In the genomic region with DNA sequence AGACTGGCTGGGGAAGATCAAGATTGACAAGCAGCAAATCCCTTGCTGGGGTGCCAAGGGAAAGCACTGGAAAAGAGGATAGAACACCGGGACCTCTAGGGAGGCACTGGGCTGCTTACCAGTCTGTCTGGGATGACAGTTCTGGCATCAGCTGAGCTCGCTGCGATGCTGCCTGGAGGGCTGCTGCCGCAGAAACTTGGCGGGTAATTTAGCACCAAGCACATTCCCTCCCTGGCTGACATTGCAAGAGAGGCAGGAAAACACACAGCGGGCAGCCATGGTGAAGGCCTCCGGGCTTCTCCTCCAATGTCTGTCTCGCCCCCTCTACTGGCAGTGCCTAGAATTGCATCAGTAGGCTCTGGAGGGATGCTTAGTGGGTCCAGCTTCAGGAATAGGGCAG, we compare ENCODE assay signal across 8 mouse cellular contexts. TPM values are rescaled to one million over a fixed set of nuclear protein-coding genes. Genes with fewer than 3 reads are reported as not detected.
DNase-seq lines count a peak whose midpoint lies in the region; ATAC-seq and TF ChIP-seq lines count a peak whose summit lies in the region.

No protein-coding gene starts in this region.

- TF ChIP-seq CTCF in brain, embryonic 14.5 days (IDR thresholded peaks at IDR 0.05; ENCODE audit: borderline replicate concordance, extremely low read depth, insufficient read depth, insufficient read length) = peak; percentile 87

- no peaks in the 10 kb centered on the region for H3K36me3 ChIP-seq in heart, embryonic 14.5 days (ENCODE audit: control insufficient read depth, insufficient read depth, low read length)
- H3K36me3 ChIP-seq in liver, embryonic 11.5 days (ENCODE audit: control insufficient read depth, insufficient read depth, low read length) = no peaks in the 10 kb centered on the region
- H3K36me3 ChIP-seq in neural tube, embryonic 11.5 days (ENCODE audit: control insufficient read depth, insufficient read depth, low read length) = no peaks in the 10 kb centered on the region

- no peaks in the 10 kb centered on the region for H3K9me3 ChIP-seq in heart, embryonic 14.5 days (ENCODE audit: control insufficient read depth, low read length)
- no peaks in the 10 kb centered on the region for H3K9me3 ChIP-seq in liver, embryonic 11.5 days (ENCODE audit: control insufficient read depth, low read length)
- H3K9me3 ChIP-seq in neural tube, embryonic 11.5 days (ENCODE audit: control insufficient read depth, low read length) = no peaks in the 10 kb centered on the region

- peak; percentile 21; the same call in 1 of the 2 replicates for ATAC-seq in heart, embryonic 14.5 days (ENCODE audit: insufficient number of reproducible peaks, insufficient read depth, low FRiP score, low read depth)
- peak; percentile 53 for ATAC-seq in liver, embryonic 11.5 days (replicated peaks; ENCODE audit: low FRiP score)
- peak; percentile 61 for ATAC-seq in neural tube, embryonic 11.5 days (ENCODE audit: insufficient read depth, low FRiP score, low TSS enrichment)

- no peak overlapping the region for H3K27ac ChIP-seq in heart, embryonic 14.5 days (replicated peaks in 1 of 2; ENCODE audit: control insufficient read depth in 1 of 2, insufficient read depth in 1 of 2, low read depth in 2 of 2, low read length in 2 of 2)
- H3K27ac ChIP-seq in liver, embryonic 11.5 days (ENCODE audit: low read depth, low read length) = no peak overlapping the region
- no peak overlapping the region for H3K27ac ChIP-seq in neural tube, embryonic 11.5 days (ENCODE audit: low read depth, low read length)

- TF ChIP-seq POLR2A in brain, embryonic 14.5 days (IDR thresholded peaks at IDR 0.05; ENCODE audit: borderline replicate concordance, extremely low read depth, insufficient read depth, insufficient read length, poor library complexity, severe bottlenecking) = no peak

- H3K9ac ChIP-seq in heart, embryonic 14.5 days (ENCODE audit: low read length) = peak overlapping the region; percentile 18; the same call in 1 of the 2 replicates
- H3K9ac ChIP-seq in liver, embryonic 11.5 days (ENCODE audit: low read depth, low read length) = no peak overlapping the region
- no peak overlapping the region for H3K9ac ChIP-seq in neural tube, embryonic 11.5 days (ENCODE audit: low read length)

- H3K4me1 ChIP-seq in heart, embryonic 14.5 days (ENCODE audit: control insufficient read depth in 2 of 2, insufficient read depth in 2 of 2, low read length in 2 of 2) = peaks cover 0 to 6% of the 10 kb centered on the region in 2 experiments; a peak in 2 of 4 replicates
- no peaks in the 10 kb centered on the region for H3K4me1 ChIP-seq in liver, embryonic 11.5 days (replicated peaks; ENCODE audit: control insufficient read depth, insufficient read depth, low read length)
- no peaks in the 10 kb centered on the region for H3K4me1 ChIP-seq in neural tube, embryonic 11.5 days (ENCODE audit: control insufficient read depth, insufficient read depth, low read length)

- WGBS in heart, embryonic 14.5 days = under 1% methylated on average over 8 of the region's 8 CpGs
- WGBS in liver, embryonic 11.5 days = 7% methylated on average over 8 of the region's 8 CpGs
- 6% methylated on average over 8 of the region's 8 CpGs for WGBS in neural tube, embryonic 11.5 days

- H3K27me3 ChIP-seq in heart, embryonic 14.5 days (ENCODE audit: control insufficient read depth, insufficient read depth, low read length) = no peaks in the 10 kb centered on the region
- H3K27me3 ChIP-seq in liver, embryonic 11.5 days (replicated peaks; ENCODE audit: control insufficient read depth, insufficient read depth, low read length) = no peaks in the 10 kb centered on the region
- no peaks in the 10 kb centered on the region for H3K27me3 ChIP-seq in neural tube, embryonic 11.5 days (ENCODE audit: control insufficient read depth, insufficient read depth, low read length)

- H3K4me2 ChIP-seq in heart, embryonic 14.5 days (ENCODE audit: low read length) = peak overlapping the region; percentile 51
- peak overlapping the region; percentile 43 for H3K4me2 ChIP-seq in liver, embryonic 11.5 days
- H3K4me2 ChIP-seq in neural tube, embryonic 11.5 days (ENCODE audit: low read depth) = 0 out of 2 replicates have a peak overlapping the region, but pooled peaks have one; percentile 30

- DNase-seq in CD4-positive helper T cell, adult 2 months (ENCODE audit: low read depth, low spot score) = peak; percentile 50
- DNase-seq in brain, embryonic 14.5 days (ENCODE audit: low read depth) = peak; percentile 92
- peak; percentile 25 for DNase-seq in fibroblast of lung, adult 2 months (ENCODE audit: low read depth)
- DNase-seq in kidney, postnatal 10 days = peak; percentile 87
- peak; percentile 69 for DNase-seq in liver, embryonic 11.5 days (ENCODE audit: low spot score)
- DNase-seq in neural tube, embryonic 11.5 days (ENCODE audit: low spot score) = peak; percentile 82
- peak; percentile 51 for DNase-seq in telencephalon, adult 2 months (ENCODE audit: low read depth, low spot score)

- 0 out of 4 replicates have a peak overlapping the region, but pooled peaks of 1 of the 2 experiments have one; percentile 17 for H3K4me3 ChIP-seq in heart, embryonic 14.5 days (ENCODE audit: control insufficient read depth in 1 of 2, insufficient read depth in 1 of 2, low read depth in 1 of 2, low read length in 2 of 2)
- no peak overlapping the region for H3K4me3 ChIP-seq in liver, embryonic 11.5 days (ENCODE audit: low read depth, low read length)
- no peak overlapping the region for H3K4me3 ChIP-seq in neural tube, embryonic 11.5 days (ENCODE audit: low read depth, low read length)

RNA-seq across cellular contexts. Expression of a gene that starts 51.0 kb away (rescaled TPM):
- polyA plus RNA-seq in brain, embryonic 14.5 days (2012; rRNA removed) = 31.8 and 41.2 TPM in 2 replicates
- 26.1 and 27.8 TPM in 2 replicates for polyA plus RNA-seq in heart, embryonic 14.5 days (2014; fragmentation: Nextera tagmentation; extraction: Ambion mirVana)
- polyA plus RNA-seq in liver, embryonic 11.5 days (2014; fragmentation: Nextera tagmentation; extraction: Ambion mirVana) = 24.9 TPM in 2 replicates
- 32.0 and 32.2 TPM in 2 replicates for polyA plus RNA-seq in neural tube, embryonic 11.5 days (2014; fragmentation: Nextera tagmentation; extraction: Ambion mirVana)

Comparison
In these comparisons a context has a peak if more than half of its experiments do, and no peak if none do; other contexts are left out.
1. DNase-seq: peak in every context shown above with its lines; median percentile 92 in brain, embryonic 14.5 days; 87 in kidney, postnatal 10 days; 82 in neural tube, embryonic 11.5 days; 69 in liver, embryonic 11.5 days; 51 in telencephalon, adult 2 months; 50 in CD4-positive helper T cell, adult 2 months; 25 in fibroblast of lung, adult 2 months.